In the genomic region with DNA sequence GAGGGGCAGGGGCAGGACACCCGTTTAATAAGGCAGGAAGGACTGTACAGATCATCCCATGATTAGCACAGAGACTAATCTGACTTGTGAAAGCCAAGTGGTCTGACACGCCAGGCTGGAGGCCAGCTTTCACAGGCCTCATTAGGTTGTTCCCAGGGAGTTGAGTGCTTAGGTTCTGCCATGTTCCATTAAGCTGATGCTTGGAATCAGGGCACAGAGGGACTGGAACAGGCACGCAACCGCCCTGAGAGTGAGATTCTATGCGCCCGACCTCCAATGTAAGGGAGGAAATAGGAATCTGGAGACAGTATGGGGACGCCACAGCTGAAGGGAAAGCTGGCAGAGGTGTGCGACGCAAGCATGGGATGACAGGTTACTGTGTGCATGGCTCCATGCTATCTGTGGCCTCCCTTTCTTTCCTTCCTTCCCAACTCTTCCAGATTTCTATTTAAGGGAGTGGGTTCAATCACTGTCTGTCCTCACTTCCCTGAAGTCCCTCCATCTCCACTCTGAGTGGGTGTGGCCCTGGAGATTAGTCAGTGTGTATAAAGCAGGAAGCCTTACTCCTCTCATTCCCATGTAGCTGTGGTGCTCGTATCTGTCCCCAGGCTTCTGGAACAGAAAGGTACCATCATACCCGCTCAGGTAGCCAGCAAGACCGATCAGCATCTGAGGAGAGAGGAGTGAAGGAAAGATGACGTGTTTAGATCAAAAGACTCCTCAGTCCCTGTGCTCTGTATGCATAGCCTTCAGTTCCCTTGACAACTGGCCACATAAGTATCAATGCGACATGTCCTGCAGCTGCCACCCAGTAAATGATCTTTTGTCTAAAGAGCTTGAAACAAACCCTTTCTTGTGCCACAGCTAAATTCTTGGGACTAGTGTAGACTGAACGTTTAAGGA, we compare ENCODE assay signal across 15 mouse cellular contexts. TPM values are rescaled to one million over a fixed set of nuclear protein-coding genes. Genes with fewer than 3 reads are reported as not detected.
A peak's percentile ranks its signal among the peaks of the same experiment; 100 is the strongest.
DNase-seq lines count a peak whose midpoint lies in the region; ATAC-seq and TF ChIP-seq lines count a peak whose summit lies in the region.
"Had no signal": no experiment of that assay in that cellular context is flagged by ENCODE, and none has a peak within 500 bp of the region (broad histone marks: within the 10 kb centered on the region; RNA-seq: fewer than 3 reads in every experiment).

No protein-coding gene starts in this region.

- WGBS in neural tube, embryonic 12.5 days = 72% methylated on average over 15 of the region's 15 CpGs
- 60% methylated on average over 15 of the region's 15 CpGs for WGBS in forebrain, postnatal 0 days
- 55% methylated on average over 15 of the region's 15 CpGs for WGBS in midbrain, embryonic 12.5 days

- DNase-seq in neural tube, embryonic 10.5 days (ENCODE audit: extremely low spot score, low spot score) = no peak
- DNase-seq in forebrain, postnatal 0 days = peak; percentile 18
- DNase-seq in gastrocnemius, postnatal 10 days = no peak
- no peak for DNase-seq in layer of hippocampus, postnatal 10 days (ENCODE audit: low spot score in 2 of 2)
- DNase-seq: adrenal gland, postnatal 14 days; cerebellum, adult 11-12 months; gastrocnemius, postnatal 14 days; kidney, adult 9 months; layer of hippocampus, postnatal 36 days had no signal

- peaks cover 9% of the 10 kb centered on the region; the same call in 1 of the 2 replicates for H3K36me3 ChIP-seq in neural tube, embryonic 12.5 days
- H3K36me3 ChIP-seq in forebrain, postnatal 0 days (ENCODE audit: insufficient read depth) = peaks cover 29% of the 10 kb centered on the region
- H3K36me3 ChIP-seq in midbrain, embryonic 12.5 days = peaks cover 3% of the 10 kb centered on the region

- 0 out of 2 replicates have a peak overlapping the region, but pooled peaks have one; percentile 16 for H3K4me2 ChIP-seq in neural tube, embryonic 12.5 days (replicated peaks)
- no peak overlapping the region for H3K4me2 ChIP-seq in forebrain, postnatal 0 days (ENCODE audit: low read depth)
- peak overlapping the region; percentile 5; the same call in 1 of the 2 replicates for H3K4me2 ChIP-seq in midbrain, embryonic 12.5 days (replicated peaks)

- no peaks in the 10 kb centered on the region for H3K27me3 ChIP-seq in neural tube, embryonic 12.5 days (replicated peaks)
- H3K27me3 ChIP-seq in forebrain, postnatal 0 days (ENCODE audit: insufficient read depth, low read length) = no peaks in the 10 kb centered on the region
- no peaks in the 10 kb centered on the region for H3K27me3 ChIP-seq in midbrain, embryonic 12.5 days

- no peak overlapping the region for H3K9ac ChIP-seq in neural tube, embryonic 12.5 days
- no peak overlapping the region for H3K9ac ChIP-seq in forebrain, postnatal 0 days
- peak overlapping the region; percentile 28; the same call in 1 of the 2 replicates for H3K9ac ChIP-seq in midbrain, embryonic 12.5 days (replicated peaks)

- H3K9me3 ChIP-seq in neural tube, embryonic 12.5 days = no peaks in the 10 kb centered on the region
- no peaks in the 10 kb centered on the region for H3K9me3 ChIP-seq in forebrain, postnatal 0 days (ENCODE audit: low read length)
- no peaks in the 10 kb centered on the region for H3K9me3 ChIP-seq in midbrain, embryonic 12.5 days

- no peak for TF ChIP-seq CTCF in forebrain, postnatal 0 days (IDR thresholded peaks at IDR 0.05; ENCODE audit: low read depth)

- H3K27ac ChIP-seq in neural tube, embryonic 12.5 days = no peak overlapping the region
- peak overlapping the region; percentile 29; the same call in 1 of the 2 replicates for H3K27ac ChIP-seq in forebrain, postnatal 0 days (ENCODE audit: low read depth, low read length)
- H3K27ac ChIP-seq in midbrain, embryonic 12.5 days (replicated peaks) = peak overlapping the region; percentile 76

- H3K4me1 ChIP-seq in neural tube, embryonic 12.5 days = peaks cover 6% of the 10 kb centered on the region; the same call in 1 of the 2 replicates
- no peaks in the 10 kb centered on the region for H3K4me1 ChIP-seq in forebrain, postnatal 0 days (ENCODE audit: insufficient read depth)
- H3K4me1 ChIP-seq in midbrain, embryonic 12.5 days = peaks cover 14% of the 10 kb centered on the region

- no peak overlapping the region for H3K4me3 ChIP-seq in neural tube, embryonic 12.5 days
- H3K4me3 ChIP-seq in forebrain, postnatal 0 days (ENCODE audit: low read depth, low read length) = no peak overlapping the region
- no peak overlapping the region for H3K4me3 ChIP-seq in midbrain, embryonic 12.5 days

- ATAC-seq in neural tube, embryonic 12.5 days (ENCODE audit: low FRiP score, low read depth) = peak; percentile 85
- peak; percentile 72 for ATAC-seq in forebrain, postnatal 0 days
- peak; percentile 88 for ATAC-seq in midbrain, embryonic 12.5 days (ENCODE audit: low FRiP score, low read depth)
- ATAC-seq in granulocyte monocyte progenitor cell, adult 5-6 weeks (replicated peaks; ENCODE audit: poor library complexity, severe bottlenecking) = no peak
- ATAC-seq: CD4-positive, CD25-positive, alpha-beta regulatory T cell, adult 4 months; lung, postnatal 0 days had no signal

RNA-seq across cellular contexts. Expression of a gene that starts 9.3 kb away (rescaled TPM):
- 24.6 and 29.7 TPM in 2 replicates for polyA plus RNA-seq in neural tube, embryonic 12.5 days (2016; fragmentation: Nextera tagmentation; extraction: Ambion mirVana)
- 49.3 and 57.6 TPM in 2 replicates for total RNA-seq in forebrain, postnatal 0 days (2014; rRNA removed)
- polyA plus RNA-seq in forebrain, postnatal 0 days (2015; fragmentation: Nextera tagmentation; extraction: Ambion mirVana) = 44.4 and 44.5 TPM in 2 replicates
- 25.5 and 25.7 TPM in 2 replicates for polyA plus RNA-seq in midbrain, embryonic 12.5 days (2016; fragmentation: Nextera tagmentation; extraction: Ambion mirVana)
- 34.2 and 45.7 TPM in 2 replicates for total RNA-seq in granulocyte monocyte progenitor cell, adult 5-6 weeks (2014; fragmentation: Nextera tagmentation)
- total RNA-seq in granulocyte monocyte progenitor cell, adult 5-6 weeks (2017) = 22.3 and 28.8 TPM in 2 replicates
- total RNA-seq in gastrocnemius, postnatal 10 days (2021) = 10 to 100 TPM; 47.1 to 49.6 TPM
- total RNA-seq in layer of hippocampus, postnatal 10 days (2021) = 10 to 100 TPM; 53.2 to 54.2 TPM

RNA-seq across cellular contexts. Expression of a gene that starts 10.1 kb away (rescaled TPM):
- 12.5 and 13.2 TPM in 2 replicates for polyA plus RNA-seq in neural tube, embryonic 12.5 days (2016; fragmentation: Nextera tagmentation; extraction: Ambion mirVana)
- 23.3 and 32.5 TPM in 2 replicates for total RNA-seq in forebrain, postnatal 0 days (2014; rRNA removed)
- polyA plus RNA-seq in forebrain, postnatal 0 days (2015; fragmentation: Nextera tagmentation; extraction: Ambion mirVana) = 9.0 and 10.8 TPM in 2 replicates
- polyA plus RNA-seq in midbrain, embryonic 12.5 days (2016; fragmentation: Nextera tagmentation; extraction: Ambion mirVana) = 16.3 and 17.5 TPM in 2 replicates
- 8.8 and 11.8 TPM in 2 replicates for total RNA-seq in granulocyte monocyte progenitor cell, adult 5-6 weeks (2014; fragmentation: Nextera tagmentation)
- total RNA-seq in granulocyte monocyte progenitor cell, adult 5-6 weeks (2017) = 7.9 and 9.8 TPM in 2 replicates
- total RNA-seq in gastrocnemius, postnatal 10 days (2021) = 1 to 10 TPM; 6.3 to 8.9 TPM
- total RNA-seq in layer of hippocampus, postnatal 10 days (2021) = 10 to 100 TPM; 20.1 to 20.3 TPM

RNA-seq across cellular contexts. Expression of a gene that starts 35.4 kb away (rescaled TPM):
- polyA plus RNA-seq in neural tube, embryonic 12.5 days (2016; fragmentation: Nextera tagmentation; extraction: Ambion mirVana) = 0.49 and 0.60 TPM in 2 replicates
- total RNA-seq in forebrain, postnatal 0 days (2014; rRNA removed) = 9.2 and 9.9 TPM in 2 replicates
- polyA plus RNA-seq in forebrain, postnatal 0 days (2015; fragmentation: Nextera tagmentation; extraction: Ambion mirVana) = 7.1 and 12.2 TPM in 2 replicates
- polyA plus RNA-seq in midbrain, embryonic 12.5 days (2016; fragmentation: Nextera tagmentation; extraction: Ambion mirVana) = 0.66 and 0.69 TPM in 2 replicates
- total RNA-seq in granulocyte monocyte progenitor cell, adult 5-6 weeks (2014; fragmentation: Nextera tagmentation) = not detected in 2 replicates
- total RNA-seq in granulocyte monocyte progenitor cell, adult 5-6 weeks (2017) = not detected in 2 replicates
- total RNA-seq in gastrocnemius, postnatal 10 days (2021) = under 1 TPM in 1 of 2 experiments, not detected in 1; 0.28 TPM
- 1 to 10 TPM; 2.9 to 3.7 TPM for total RNA-seq in layer of hippocampus, postnatal 10 days (2021)
- polyA plus RNA-seq: CD4-positive, CD25-positive, alpha-beta regulatory T cell, adult 4 months; heart, postnatal 0 days had no signal
